Mouse (Mus musculus) layer of hippocampus, postnatal 36 days (tissue): ENCODE measurements around the gene Uckl1. TPM values are rescaled to one million over a fixed set of nuclear protein-coding genes. Genes with fewer than 3 reads are reported as not detected.

ENCODE experiments used
- DNase-seq, 2 experiments: peaks; one replicate each; pipeline ENCODE4 v3.0.0; 2022
- total RNA-seq, 2 experiments: library from RNA; stranded (reverse); gene quantifications; 2 replicates each; pipeline ENCODE4 v1.2.3; 2021

Uckl1 gene
- total RNA-seq: 10 to 100 TPM; 59.6 to 60.7 TPM

DNA sequence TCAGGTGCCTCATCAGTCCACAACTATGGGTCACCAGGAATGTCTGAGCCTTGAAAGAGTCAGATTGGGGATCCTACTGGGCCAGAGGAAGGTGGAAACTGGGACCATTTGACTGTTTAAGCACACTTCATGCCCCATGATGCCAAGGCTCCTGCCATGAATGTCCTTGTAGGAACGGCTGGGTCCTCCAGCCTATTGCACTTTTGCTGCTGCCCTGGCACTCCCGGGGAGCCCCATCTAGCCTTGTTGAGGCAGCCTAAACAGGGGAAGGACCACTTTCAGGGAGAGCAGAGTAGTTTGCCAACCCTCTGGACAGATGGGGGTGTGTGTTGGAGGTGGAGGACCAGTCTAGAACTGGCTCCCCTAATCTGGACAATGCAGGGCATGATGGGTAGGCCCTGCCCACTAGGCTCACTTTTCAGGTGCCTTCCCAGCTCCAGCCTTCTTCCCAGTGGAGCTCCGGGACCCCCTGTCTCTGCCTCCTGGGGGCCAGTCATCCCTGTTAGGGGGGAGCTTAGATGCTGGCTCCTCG is at the start of gene Uckl1:
Uckl1 (minus strand) TSS at position 482 of the 532 bp plus-strand sequence.
- no peak for DNase-seq

- DNase-seq: peak; percentile 24 to 36
Measured at GRCm38 (mm10) chr2:181632624-181633023, 47.9 kb upstream of the Uckl1 start.

DNA sequence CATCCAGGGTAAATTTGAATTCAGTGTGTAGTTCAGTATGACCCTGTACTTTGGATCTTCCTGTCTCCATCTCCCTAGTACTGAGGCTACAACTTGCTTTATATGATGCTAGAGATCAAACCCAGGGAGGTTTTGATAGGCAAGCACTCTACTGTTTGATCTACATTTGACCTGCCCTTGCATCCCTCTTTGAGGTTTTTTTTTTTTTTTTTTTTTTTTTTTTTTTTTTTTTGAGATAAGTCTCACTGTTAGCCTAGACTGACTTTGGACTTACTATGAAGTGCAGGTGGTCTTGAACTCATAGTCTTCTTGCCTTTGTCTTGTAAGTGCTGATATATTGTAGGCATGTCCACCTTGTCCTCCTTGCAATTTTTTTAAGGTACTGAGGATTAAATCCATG is 43.8 kb upstream of the Uckl1 start:
- no peak for DNase-seq

DNA sequence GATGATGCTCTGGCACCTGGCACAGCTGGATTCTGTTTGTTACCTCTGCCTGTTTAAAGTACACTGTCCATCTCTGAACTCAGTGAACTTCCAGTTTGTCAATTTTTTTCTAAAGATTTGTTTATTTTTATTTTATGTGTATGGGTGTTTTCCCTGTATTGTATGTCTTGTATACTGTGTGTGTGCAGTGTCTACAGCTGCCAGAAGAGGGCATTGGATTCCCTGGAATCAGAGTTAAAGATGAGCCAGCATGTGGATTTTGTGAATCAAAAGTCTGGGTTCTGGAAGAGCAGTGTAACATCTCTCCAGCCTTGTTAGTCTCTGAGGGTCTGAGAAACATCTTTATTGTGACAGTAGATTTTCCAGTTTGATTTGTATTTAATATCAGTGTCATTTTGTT is 38.7 kb upstream of the Uckl1 start:
- no peak for DNase-seq

DNA sequence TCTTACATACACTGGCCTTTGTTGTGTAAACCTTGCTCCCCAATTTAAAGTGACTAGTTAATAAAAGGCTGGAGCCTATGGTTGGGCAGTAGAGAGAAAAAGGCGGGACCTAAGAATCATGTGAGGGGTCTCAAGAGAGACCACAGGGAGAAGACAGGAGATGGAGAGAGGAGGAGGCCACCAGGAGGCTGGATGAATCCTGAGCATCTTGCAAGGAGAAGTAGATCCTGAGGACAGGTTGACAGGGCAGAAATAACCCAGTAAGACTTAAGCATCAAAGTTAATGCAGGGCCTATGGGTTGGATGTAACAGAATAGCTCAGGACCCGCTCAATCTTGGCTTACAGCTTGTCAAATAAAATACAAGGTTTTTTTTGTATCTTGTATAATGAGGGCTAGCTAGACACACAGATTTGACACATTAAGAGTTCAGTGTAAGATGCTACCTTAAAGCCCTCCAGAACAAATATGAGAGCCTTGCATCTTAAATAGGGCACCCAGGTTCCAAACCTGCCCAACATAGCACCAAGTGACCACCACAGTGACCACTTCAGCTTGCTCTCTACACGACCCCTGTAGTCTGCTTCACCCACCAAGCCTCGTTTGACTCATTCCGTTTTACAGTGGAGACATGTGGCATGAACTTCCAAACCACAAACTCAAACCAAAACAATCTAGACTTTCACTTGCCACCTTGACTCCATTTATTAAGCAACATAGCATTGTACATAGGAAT is 34.2 kb upstream of the Uckl1 start:
- DNase-seq: no peak

DNA sequence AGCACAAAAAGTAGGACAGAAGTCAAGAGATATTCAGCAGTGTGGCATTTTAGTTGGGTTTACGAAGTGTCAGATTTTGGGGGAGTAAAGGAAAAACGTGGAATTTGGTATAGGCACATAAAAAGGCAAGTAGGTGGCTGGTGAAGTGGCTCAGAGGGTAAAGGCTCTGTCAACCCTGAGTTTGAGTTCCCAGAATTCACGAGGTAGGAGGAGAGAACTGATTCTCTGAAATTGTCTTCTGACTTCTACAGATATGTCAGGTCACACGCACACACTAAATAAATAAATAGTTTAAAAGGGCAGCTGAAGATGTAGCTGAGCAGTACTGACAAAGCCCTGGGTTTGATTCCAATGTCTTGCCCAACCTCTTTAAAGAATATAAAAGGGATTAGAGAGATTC is 17.7 kb upstream of the Uckl1 start:
- DNase-seq: no peak

DNA sequence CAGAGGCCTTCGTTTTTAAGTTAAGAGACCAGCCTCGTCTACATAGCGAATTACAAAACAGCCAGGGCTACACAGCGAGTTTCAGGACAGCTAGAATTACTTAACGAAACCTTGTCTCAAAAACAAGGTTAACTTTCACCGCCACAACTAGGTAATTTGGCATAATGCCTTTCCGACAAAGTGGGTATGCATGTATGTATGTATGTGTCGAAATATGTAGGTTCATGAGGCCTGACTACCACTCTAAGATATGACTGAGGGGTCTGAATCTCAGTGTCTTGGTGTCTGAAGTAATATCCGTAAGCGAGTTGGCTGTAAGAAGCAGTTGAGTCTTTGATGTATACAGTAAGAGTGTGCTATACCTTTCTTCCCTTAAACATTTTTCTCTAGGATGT is 17.1 kb upstream of the Uckl1 start:
- DNase-seq: no peak

GRCm38 (mm10) chr2:181600828-181601750 is 16.4 kb upstream of the Uckl1 start:
- peak; percentile 96 to 97 for DNase-seq

DNA sequence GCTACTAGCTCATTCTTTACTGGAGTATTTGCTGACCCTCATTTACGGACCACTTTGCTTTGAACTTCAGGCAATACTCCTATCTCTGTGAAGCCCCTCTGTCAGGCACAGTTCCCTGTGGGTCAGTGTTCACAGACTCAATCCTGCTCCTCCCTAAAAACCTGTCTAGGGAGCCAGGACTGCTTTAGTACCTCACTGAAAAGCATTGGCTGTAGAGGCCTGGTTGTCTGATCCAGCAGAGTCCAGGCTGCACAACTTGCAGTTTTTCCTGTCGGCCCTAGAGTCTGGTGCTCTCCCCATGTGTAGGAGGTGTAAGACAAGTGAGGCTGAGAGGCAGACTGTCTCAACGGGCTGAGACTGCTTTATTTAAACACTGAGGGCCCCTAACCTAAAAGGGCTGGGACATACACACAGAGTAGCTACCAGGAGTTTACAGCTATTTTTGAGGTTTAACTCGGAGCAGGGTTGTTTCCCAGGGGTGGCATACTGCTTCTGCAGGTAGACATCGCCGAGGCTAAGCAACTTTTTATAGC is 15.6 kb upstream of the Uckl1 start:
- DNase-seq: no peak

- peak; percentile 54 to 60 for DNase-seq
Measured at GRCm38 (mm10) chr2:181598454-181599351, 14.0 kb upstream of the Uckl1 start, which contains the start of gene Samd10. Gene Samd10 (minus strand): TSS chr2:181599212.

DNA sequence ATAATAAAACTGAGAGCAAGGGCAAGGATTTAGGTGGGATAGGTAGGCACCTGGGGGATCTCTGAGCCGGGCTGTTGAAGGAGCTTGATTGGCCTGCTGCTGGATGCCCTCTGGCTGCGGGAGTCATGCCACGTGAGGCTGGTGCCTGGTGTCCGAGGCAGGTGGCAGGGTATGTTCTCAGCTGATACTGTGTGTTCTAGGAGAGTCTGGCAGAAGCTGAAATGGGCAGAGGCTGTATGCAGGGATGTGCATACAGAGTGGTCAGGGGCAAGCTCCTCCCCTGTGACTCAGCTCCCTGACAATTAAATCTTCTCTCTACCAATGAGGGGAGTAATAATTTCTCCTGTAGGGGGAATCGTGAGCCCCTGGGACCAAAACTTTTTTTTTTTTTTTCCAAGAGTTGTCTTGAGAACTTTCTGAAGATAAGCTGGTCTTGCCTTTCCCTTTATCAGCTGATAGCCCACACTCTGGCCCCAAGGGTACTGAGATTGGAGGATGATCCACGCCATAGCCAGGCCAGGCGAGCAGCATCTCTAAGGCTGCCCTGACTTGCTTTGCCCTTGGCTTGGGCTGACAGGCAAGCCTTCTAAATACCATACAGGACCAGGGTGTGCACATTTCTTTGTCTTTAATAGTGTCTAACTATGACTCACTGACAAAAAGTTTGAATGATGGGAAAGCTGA is 12.8 kb upstream of the Uckl1 start:
- no peak for DNase-seq

- DNase-seq: no peak
Measured at GRCm38 (mm10) chr2:181596221-181596960, 11.7 kb upstream of the Uckl1 start.

GRCm38 (mm10) chr2:181594946-181595696 is 10.4 kb upstream of the Uckl1 start:
- DNase-seq: no peak

DNA sequence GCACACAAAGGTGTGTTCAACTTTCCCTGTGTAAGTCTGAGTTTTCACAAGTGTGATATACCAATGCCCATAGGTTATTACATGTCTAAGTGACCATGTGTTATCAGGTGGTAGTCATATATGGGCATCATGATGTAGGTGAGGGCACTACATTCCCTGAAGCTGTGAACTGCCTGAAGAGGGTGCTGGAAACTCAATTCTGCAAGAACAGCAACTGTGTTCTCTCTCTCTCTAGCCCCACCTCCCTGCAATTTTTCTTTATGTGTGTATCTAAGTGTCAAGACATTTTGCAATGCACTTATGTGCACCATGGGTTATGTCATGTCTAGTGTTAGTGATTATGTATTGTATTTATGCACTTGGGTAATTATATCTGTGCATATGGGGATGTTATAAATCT is 9.2 kb upstream of the Uckl1 start:
- DNase-seq: no peak

- no peak for DNase-seq
Measured at GRCm38 (mm10) chr2:181593042-181593421, 8.3 kb upstream of the Uckl1 start.

DNA sequence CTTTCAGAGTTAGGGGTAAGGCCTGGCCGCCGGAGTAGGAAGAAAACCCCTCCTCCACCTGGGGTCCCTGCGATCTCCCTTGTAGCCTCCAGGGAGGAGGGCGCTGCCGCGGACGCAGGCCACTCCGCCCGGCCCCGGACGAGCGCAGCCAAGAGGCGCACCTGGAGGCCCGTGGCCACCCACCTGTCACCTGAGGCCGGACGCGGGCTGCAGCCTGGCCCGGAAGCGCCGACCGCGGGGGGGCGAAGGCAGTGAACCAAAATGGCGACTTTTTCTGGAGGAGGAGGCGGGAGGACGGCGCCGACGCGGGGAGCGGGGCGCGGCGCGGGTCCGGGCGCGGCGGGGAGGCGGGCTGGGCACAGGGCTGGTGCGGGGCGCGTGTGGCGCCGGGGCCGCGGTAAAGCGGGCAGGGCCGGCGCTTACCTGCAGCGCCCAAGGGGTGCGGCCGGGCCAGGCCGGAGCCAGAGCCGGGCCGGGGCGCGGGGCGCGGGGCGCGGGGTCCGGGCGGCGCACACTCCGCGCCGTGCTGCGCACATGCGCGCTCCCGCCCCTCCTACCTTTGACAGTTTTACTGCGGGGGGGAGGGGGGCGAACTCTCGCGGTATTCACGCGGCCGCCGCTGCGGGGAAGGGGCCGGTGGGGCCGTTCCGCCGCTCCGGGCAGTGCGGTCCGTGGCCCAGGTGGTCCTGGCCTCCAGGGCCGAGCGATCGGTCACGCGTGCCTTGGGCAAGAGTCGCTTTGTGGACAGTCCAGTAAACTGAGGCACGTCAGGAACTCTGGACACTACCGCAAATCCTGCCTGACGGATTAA is 7.7 kb upstream of the Uckl1 start, which contains the start of gene Zfp512b:
Zfp512b (minus strand) TSS at position 573 of the 811 bp plus-strand sequence.
- DNase-seq: peak; percentile 62 to 67

DNA sequence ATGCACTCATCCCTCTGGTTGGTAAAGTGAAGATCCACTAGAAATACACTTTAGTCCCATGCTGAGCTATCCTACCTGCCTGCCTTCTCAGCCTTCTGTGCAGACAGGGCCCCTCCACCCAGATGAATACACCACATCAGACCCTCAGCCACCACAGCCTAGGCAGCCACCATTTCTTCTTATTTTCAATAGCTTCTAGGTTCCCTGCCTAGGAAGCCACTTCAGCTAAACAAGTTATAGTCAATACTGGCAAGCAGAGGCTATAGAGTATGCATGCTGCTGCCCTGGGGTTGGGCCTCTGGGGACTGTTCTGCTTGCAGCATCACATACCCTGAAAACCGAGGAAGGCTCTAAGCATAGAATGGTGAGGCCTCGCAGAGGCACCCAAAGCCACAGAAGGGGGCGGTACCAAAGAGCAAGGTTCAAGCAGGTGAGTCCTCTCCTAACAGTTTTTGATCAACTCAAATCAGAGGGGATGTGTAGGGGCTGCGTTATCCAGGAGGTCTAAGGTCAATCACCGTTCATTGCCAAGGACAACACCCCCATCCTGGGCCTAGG is 6.9 kb upstream of the Uckl1 start, which contains the start of gene Prpf6:
Prpf6 (plus strand) TSS at position 341 of the 558 bp plus-strand sequence.
- no peak for DNase-seq

- no peak for DNase-seq
Measured at GRCm38 (mm10) chr2:181590471-181590870, 5.8 kb upstream of the Uckl1 start.
